Mouse (Mus musculus): ENCODE measurements at regions not wholly inside any gene's neighbourhood (a gene's known extent, or its start where the extent isn't known, plus 50 kb on each side); places are given as distances from the start of the nearest gene placed in this dataset.

GRCm38 (mm10) chr7:70118971-70119370 is 247.6 kb downstream of the Nr2f2 start:
- no peak for DNase-seq (ENCODE audit: low spot score)
- H3K27me3 ChIP-seq (replicated peaks; ENCODE audit: control insufficient read depth, insufficient read depth, low read length) = no peaks in the 10 kb centered on the region; the same call in 1 of the 2 replicates
- no peak overlapping the region for H3K4me3 ChIP-seq (ENCODE audit: low read depth, low read length)
- WGBS = 50% methylated on average over 7 of the region's 7 CpGs
- H3K4me1 ChIP-seq (replicated peaks; ENCODE audit: control insufficient read depth, insufficient read depth, low read length) = no peaks in the 10 kb centered on the region
- no peaks in the 10 kb centered on the region for H3K9me3 ChIP-seq (ENCODE audit: control insufficient read depth, low read length)
- no peak overlapping the region for H3K9ac ChIP-seq (ENCODE audit: low read depth, low read length)
- H3K4me2 ChIP-seq = peak overlapping the region; percentile 64
- no peaks in the 10 kb centered on the region for H3K36me3 ChIP-seq (ENCODE audit: control insufficient read depth, insufficient read depth, low read length)
- no peak overlapping the region for H3K27ac ChIP-seq (ENCODE audit: low read depth, low read length)
- ATAC-seq (replicated peaks; ENCODE audit: low FRiP score) = no peak

- Histone ChIP-seq H3K27me3 (replicated peaks; ENCODE audit: control insufficient read depth, insufficient read depth, low read length) (no peaks in the 10 kb centered on the region; the same call in 1 of the 2 replicates), H3K9ac (ENCODE audit: low read depth, low read length) (no peak overlapping the region), H3K36me3 (ENCODE audit: control insufficient read depth, insufficient read depth, low read length) (no peaks in the 10 kb centered on the region), H3K4me1 (replicated peaks; ENCODE audit: control insufficient read depth, insufficient read depth, low read length) (no peaks in the 10 kb centered on the region), H3K27ac (ENCODE audit: low read depth, low read length) (no peak overlapping the region), H3K9me3 (ENCODE audit: control insufficient read depth, low read length) (no peaks in the 10 kb centered on the region), H3K4me2 (peak overlapping the region; percentile 64), H3K4me3 (ENCODE audit: low read depth, low read length) (peak overlapping the region; percentile 24; the same call in 1 of the 2 replicates)
- no peak for DNase-seq (ENCODE audit: low spot score)
- ATAC-seq (replicated peaks; ENCODE audit: low FRiP score) = no peak
- WGBS = 19% methylated on average over 21 of the region's 21 CpGs
Measured at GRCm38 (mm10) chr7:70117930-70118922, 248.3 kb downstream of the Nr2f2 start.

- DNase-seq (ENCODE audit: low spot score) (no peak), ATAC-seq (replicated peaks; ENCODE audit: low FRiP score) (no peak)
- no peaks in the 10 kb centered on the region for H3K4me1 ChIP-seq (replicated peaks; ENCODE audit: control insufficient read depth, insufficient read depth, low read length)
- no peak overlapping the region for H3K27ac ChIP-seq (ENCODE audit: low read depth, low read length)
- no peaks in the 10 kb centered on the region for H3K36me3 ChIP-seq (ENCODE audit: control insufficient read depth, insufficient read depth, low read length)
- no peaks in the 10 kb centered on the region for H3K9me3 ChIP-seq (ENCODE audit: control insufficient read depth, low read length)
- H3K9ac ChIP-seq (ENCODE audit: low read depth, low read length) = no peak overlapping the region
- no peak overlapping the region for H3K4me2 ChIP-seq
- no peaks in the 10 kb centered on the region for H3K27me3 ChIP-seq (replicated peaks; ENCODE audit: control insufficient read depth, insufficient read depth, low read length)
- WGBS = 37% methylated on average over 8 of the region's 8 CpGs
- no peak overlapping the region for H3K4me3 ChIP-seq (ENCODE audit: low read depth, low read length)
Measured at GRCm38 (mm10) chr7:70109013-70109412, 257.5 kb downstream of the Nr2f2 start.

- Histone ChIP-seq H3K4me2 (no peak overlapping the region), H3K9ac (ENCODE audit: low read depth, low read length) (no peak overlapping the region), H3K27ac (ENCODE audit: low read depth, low read length) (no peak overlapping the region), H3K4me1 (replicated peaks; ENCODE audit: control insufficient read depth, insufficient read depth, low read length) (no peaks in the 10 kb centered on the region), H3K27me3 (replicated peaks; ENCODE audit: control insufficient read depth, insufficient read depth, low read length) (no peaks in the 10 kb centered on the region), H3K9me3 (ENCODE audit: control insufficient read depth, low read length) (no peaks in the 10 kb centered on the region), H3K36me3 (ENCODE audit: control insufficient read depth, insufficient read depth, low read length) (no peaks in the 10 kb centered on the region), H3K4me3 (ENCODE audit: low read depth, low read length) (no peak overlapping the region)
- DNase-seq (ENCODE audit: low spot score) (no peak), ATAC-seq (replicated peaks; ENCODE audit: low FRiP score) (no peak)
- 30% methylated on average over 2 of the region's 2 CpGs for WGBS
Measured at GRCm38 (mm10) chr7:70105024-70105423, 261.5 kb downstream of the Nr2f2 start.

GRCm38 (mm10) chr7:70104486-70104885 is 262.0 kb downstream of the Nr2f2 start:
- ATAC-seq (replicated peaks; ENCODE audit: low FRiP score) (no peak), DNase-seq (ENCODE audit: low spot score) (no peak)
- Histone ChIP-seq H3K36me3 (ENCODE audit: control insufficient read depth, insufficient read depth, low read length) (no peaks in the 10 kb centered on the region), H3K9me3 (ENCODE audit: control insufficient read depth, low read length) (no peaks in the 10 kb centered on the region), H3K27ac (ENCODE audit: low read depth, low read length) (no peak overlapping the region), H3K4me2 (no peak overlapping the region), H3K4me3 (ENCODE audit: low read depth, low read length) (no peak overlapping the region), H3K9ac (ENCODE audit: low read depth, low read length) (no peak overlapping the region), H3K4me1 (replicated peaks; ENCODE audit: control insufficient read depth, insufficient read depth, low read length) (no peaks in the 10 kb centered on the region), H3K27me3 (replicated peaks; ENCODE audit: control insufficient read depth, insufficient read depth, low read length) (no peaks in the 10 kb centered on the region)
- WGBS = 51% methylated on average over 8 of the region's 8 CpGs

GRCm38 (mm10) chr7:70103680-70104079 is 262.9 kb downstream of the Nr2f2 start:
- H3K27ac ChIP-seq (ENCODE audit: low read depth, low read length) = no peak overlapping the region
- H3K9me3 ChIP-seq (ENCODE audit: control insufficient read depth, low read length) = no peaks in the 10 kb centered on the region
- no peak overlapping the region for H3K9ac ChIP-seq (ENCODE audit: low read depth, low read length)
- no peak overlapping the region for H3K4me2 ChIP-seq
- DNase-seq (ENCODE audit: low spot score) = no peak
- H3K4me3 ChIP-seq (ENCODE audit: low read depth, low read length) = no peak overlapping the region
- H3K4me1 ChIP-seq (replicated peaks; ENCODE audit: control insufficient read depth, insufficient read depth, low read length) = no peaks in the 10 kb centered on the region
- no peaks in the 10 kb centered on the region for H3K36me3 ChIP-seq (ENCODE audit: control insufficient read depth, insufficient read depth, low read length)
- no peaks in the 10 kb centered on the region for H3K27me3 ChIP-seq (replicated peaks; ENCODE audit: control insufficient read depth, insufficient read depth, low read length)
- 76% methylated on average over 5 of the region's 5 CpGs for WGBS
- ATAC-seq (replicated peaks; ENCODE audit: low FRiP score) = no peak

- DNase-seq (ENCODE audit: low spot score) (no peak), ATAC-seq (replicated peaks; ENCODE audit: low FRiP score) (no peak)
- Histone ChIP-seq H3K4me1 (replicated peaks; ENCODE audit: control insufficient read depth, insufficient read depth, low read length) (no peaks in the 10 kb centered on the region), H3K36me3 (ENCODE audit: control insufficient read depth, insufficient read depth, low read length) (no peaks in the 10 kb centered on the region), H3K9ac (ENCODE audit: low read depth, low read length) (no peak overlapping the region), H3K4me3 (ENCODE audit: low read depth, low read length) (no peak overlapping the region), H3K27me3 (replicated peaks; ENCODE audit: control insufficient read depth, insufficient read depth, low read length) (no peaks in the 10 kb centered on the region), H3K9me3 (ENCODE audit: control insufficient read depth, low read length) (no peaks in the 10 kb centered on the region), H3K4me2 (no peak overlapping the region), H3K27ac (ENCODE audit: low read depth, low read length) (no peak overlapping the region)
- 63% methylated on average over 1 of the region's 1 CpGs for whole genome bisulfite sequencing
Measured at GRCm38 (mm10) chr7:70099001-70099400, 267.5 kb downstream of the Nr2f2 start.

- H3K36me3 ChIP-seq (ENCODE audit: control insufficient read depth, insufficient read depth, low read length) = no peaks in the 10 kb centered on the region
- no peak for ATAC-seq (replicated peaks; ENCODE audit: low FRiP score)
- 80% methylated on average over 21 of the region's 21 CpGs for WGBS
Measured at GRCm38 (mm10) chr7:70093916-70094784, 272.4 kb downstream of the Nr2f2 start.

More at GRCm38 (mm10) chr7:70093916-70094784, 272.4 kb downstream of the Nr2f2 start:
- no peak for DNase-seq (ENCODE audit: low spot score)
- H3K4me1 ChIP-seq (replicated peaks; ENCODE audit: control insufficient read depth, insufficient read depth, low read length) = no peaks in the 10 kb centered on the region
- H3K9ac ChIP-seq (ENCODE audit: low read depth, low read length) = no peak overlapping the region
- H3K4me3 ChIP-seq (ENCODE audit: low read depth, low read length) = no peak overlapping the region
- H3K27me3 ChIP-seq (replicated peaks; ENCODE audit: control insufficient read depth, insufficient read depth, low read length) = no peaks in the 10 kb centered on the region
- no peak overlapping the region for H3K27ac ChIP-seq (ENCODE audit: low read depth, low read length)
- H3K4me2 ChIP-seq = no peak overlapping the region
- no peaks in the 10 kb centered on the region for H3K9me3 ChIP-seq (ENCODE audit: control insufficient read depth, low read length)
